Mouse (Mus musculus): ENCODE data around the gene Crb2. TPM values are rescaled to one million over a fixed set of nuclear protein-coding genes. Genes with fewer than 3 reads are reported as not detected.

Gene Crb2
- total and polyA plus RNA-seq, 3 experiments, result not detected

DNA sequence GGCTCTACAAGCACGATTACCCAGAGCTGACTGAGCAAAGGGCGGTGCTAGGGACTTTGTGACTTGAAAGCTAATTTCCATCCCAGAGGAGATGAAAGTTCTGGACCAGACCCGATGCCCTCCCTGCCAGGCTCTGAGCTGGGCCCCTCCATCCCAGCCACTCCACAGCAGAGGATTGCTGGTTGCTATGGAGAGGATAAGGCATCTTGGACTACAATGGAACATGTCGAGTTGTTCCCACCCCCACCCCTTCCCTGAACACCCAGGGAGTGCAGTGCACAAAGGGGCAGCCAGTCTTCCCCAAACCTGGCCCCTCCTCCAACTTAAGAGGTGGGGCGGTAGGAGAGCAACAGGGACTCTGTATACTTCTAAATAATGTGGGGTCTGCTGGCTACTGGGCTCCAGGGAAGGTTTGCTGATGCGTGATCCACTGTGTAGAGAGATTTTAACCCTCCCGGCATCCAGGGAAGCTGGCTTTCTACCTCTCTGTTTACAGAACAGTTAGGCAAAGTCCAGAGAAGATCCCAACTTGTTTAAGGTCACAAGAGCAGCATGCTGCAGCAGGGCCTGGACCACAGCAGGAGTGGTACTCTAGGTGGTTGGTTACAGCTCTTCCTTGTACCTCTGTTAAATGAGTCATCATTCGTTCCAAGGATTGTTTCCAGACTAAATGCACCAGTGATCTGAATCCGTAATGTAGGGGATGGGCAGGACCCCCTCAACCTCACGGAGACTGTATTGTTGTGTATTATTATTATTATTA, 2.1 kb downstream of the Crb2 start:
- peaks cover 0 to 10% of the 10 kb centered on the region in 2 experiments; a peak in 2 of 4 replicates for H3K4me1 ChIP-seq (ENCODE audit: control insufficient read depth in 1 of 2, insufficient read depth in 2 of 2, low read length in 2 of 2)
- H3K9me3 ChIP-seq (replicated peaks; ENCODE audit: insufficient read depth, low read length), result no peaks in the 10 kb centered on the region
- H3K27ac ChIP-seq (ENCODE audit: control insufficient read depth, low read depth, low read length), result no peak overlapping the region
- H3K79me2 ChIP-seq (ENCODE audit: control insufficient read depth, insufficient read depth, low read length, poor library complexity), result no peaks in the 10 kb centered on the region
- peaks cover 0 to 3% of the 10 kb centered on the region in 2 experiments; a peak in 1 of 4 replicates for H3K36me3 ChIP-seq (ENCODE audit: control insufficient read depth in 1 of 2, insufficient read depth in 2 of 2, low read length in 2 of 2)
- H3K9ac ChIP-seq (ENCODE audit: control insufficient read depth, low read depth, low read length, poor library complexity, severe bottlenecking), result no peak overlapping the region
- no peak for TF ChIP-seq SMC3 (IDR thresholded peaks at IDR 0.05; ENCODE audit: low read depth, low read length)
- no peaks in the 10 kb centered on the region for H3K27me3 ChIP-seq (ENCODE audit: control insufficient read depth in 1 of 2, insufficient read depth in 2 of 2, low read length in 2 of 2)
- H3K4me3 ChIP-seq (ENCODE audit: control insufficient read depth in 1 of 2, insufficient read depth in 1 of 2, low read depth in 2 of 2, low read length in 2 of 2), result no peak overlapping the region
- DNase-seq (ENCODE audit: low read depth, low spot score), result no peak

DNA sequence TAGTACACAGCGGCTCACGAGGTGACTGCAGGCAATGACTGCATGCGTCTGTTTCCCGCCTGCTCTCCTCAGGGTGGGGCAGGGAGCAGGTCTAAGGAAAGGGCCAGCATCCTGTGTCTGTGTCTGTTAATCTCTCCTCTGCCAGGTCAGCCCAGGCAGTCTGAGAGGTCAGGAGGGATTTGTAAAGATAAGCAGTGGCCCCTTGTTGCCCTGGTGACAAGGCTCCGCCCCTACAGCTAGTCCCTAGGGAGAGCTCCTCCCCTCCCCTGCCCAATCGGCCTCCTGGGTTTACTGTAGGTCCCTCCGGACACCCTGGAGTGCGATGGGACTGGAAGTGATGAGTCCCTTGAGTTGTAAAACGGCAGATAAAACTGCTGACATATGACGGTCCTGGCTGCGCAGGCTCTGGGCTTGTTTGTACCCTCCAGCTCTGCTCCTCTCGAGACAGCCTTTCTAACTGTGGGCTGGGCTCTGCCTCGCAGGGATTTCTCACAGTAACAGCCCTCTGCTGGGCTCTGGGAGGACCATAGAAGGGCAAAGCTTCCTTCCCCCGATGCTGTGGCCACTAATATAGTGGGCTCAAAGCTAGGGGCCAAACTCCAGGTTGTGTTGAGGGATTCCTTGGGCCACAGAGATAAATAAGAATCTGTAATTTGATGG, 4.4 kb downstream of the Crb2 start:
- Histone ChIP-seq H3K27me3 (ENCODE audit: control insufficient read depth in 1 of 2, insufficient read depth in 2 of 2, low read length in 2 of 2) (no peaks in the 10 kb centered on the region), H3K36me3 (ENCODE audit: control insufficient read depth in 1 of 2, insufficient read depth in 2 of 2, low read length in 2 of 2) (peaks cover 0 to 3% of the 10 kb centered on the region in 2 experiments; a peak in 1 of 4 replicates), H3K9me3 (replicated peaks; ENCODE audit: insufficient read depth, low read length) (no peaks in the 10 kb centered on the region), H3K4me3 (ENCODE audit: control insufficient read depth in 1 of 2, insufficient read depth in 1 of 2, low read depth in 2 of 2, low read length in 2 of 2) (peak overlapping the region in 1 of 2 experiments; percentile 33; a peak in 1 of 4 replicates), H3K9ac (ENCODE audit: control insufficient read depth, low read depth, low read length, poor library complexity, severe bottlenecking) (no peak overlapping the region), H3K79me2 (ENCODE audit: control insufficient read depth, insufficient read depth, low read length, poor library complexity) (no peaks in the 10 kb centered on the region), H3K27ac (ENCODE audit: control insufficient read depth, low read depth, low read length) (no peak overlapping the region), H3K4me1 (ENCODE audit: control insufficient read depth in 1 of 2, insufficient read depth in 2 of 2, low read length in 2 of 2) (peaks cover 0 to 10% of the 10 kb centered on the region in 2 experiments; a peak in 2 of 4 replicates)
- TF ChIP-seq NRF1 (IDR thresholded peaks at IDR 0.05; ENCODE audit: insufficient read depth, low read depth, low read length, poor library complexity, severe bottlenecking) (no peak), ELF1 (IDR thresholded peaks at IDR 0.05; ENCODE audit: low read depth, low read length) (no peak), GATA1 (IDR thresholded peaks at IDR 0.05; ENCODE audit: low read depth, low read length) (peak; percentile 41; the same call in 1 of the 2 replicates)
- DNase-seq (ENCODE audit: low read depth, low spot score), result peak; percentile 59

DNA sequence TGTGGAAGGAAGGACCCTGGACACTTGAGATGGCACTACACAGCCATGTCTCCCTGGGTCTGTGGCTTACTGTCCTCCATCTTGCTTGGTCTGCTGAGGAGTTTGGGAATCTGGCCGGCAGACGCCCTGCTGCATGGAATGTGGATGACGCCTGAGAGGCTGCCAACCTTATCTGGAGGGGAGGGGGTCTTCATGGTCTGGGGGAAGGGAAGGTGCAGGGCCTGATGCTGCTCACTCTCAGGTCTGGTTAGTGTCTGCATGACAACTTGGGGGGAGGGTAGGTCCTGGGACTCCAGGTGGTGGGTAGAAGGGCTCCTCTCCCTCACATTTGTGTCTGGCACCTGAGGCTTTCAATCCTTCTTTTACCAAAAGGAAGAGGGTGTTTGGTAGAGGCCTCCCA, 5.4 kb downstream of the Crb2 start:
- no peak for DNase-seq (ENCODE audit: low read depth, low spot score)
- peaks cover 0 to 3% of the 10 kb centered on the region in 2 experiments; a peak in 1 of 4 replicates for H3K36me3 ChIP-seq (ENCODE audit: control insufficient read depth in 1 of 2, insufficient read depth in 2 of 2, low read length in 2 of 2)
- no peak overlapping the region for H3K9ac ChIP-seq (ENCODE audit: control insufficient read depth, low read depth, low read length, poor library complexity, severe bottlenecking)
- no peak overlapping the region for H3K27ac ChIP-seq (ENCODE audit: control insufficient read depth, low read depth, low read length)
- no peaks in the 10 kb centered on the region for H3K27me3 ChIP-seq (ENCODE audit: control insufficient read depth in 1 of 2, insufficient read depth in 2 of 2, low read length in 2 of 2)
- no peaks in the 10 kb centered on the region for H3K79me2 ChIP-seq (ENCODE audit: control insufficient read depth, insufficient read depth, low read length, poor library complexity)
- peaks cover 0 to 10% of the 10 kb centered on the region in 2 experiments; a peak in 2 of 4 replicates for H3K4me1 ChIP-seq (ENCODE audit: control insufficient read depth in 1 of 2, insufficient read depth in 2 of 2, low read length in 2 of 2)
- H3K4me3 ChIP-seq (ENCODE audit: control insufficient read depth in 1 of 2, insufficient read depth in 1 of 2, low read depth in 2 of 2, low read length in 2 of 2), result no peak overlapping the region
- TF ChIP-seq MYB (IDR thresholded peaks at IDR 0.05; ENCODE audit: low read depth, low read length) (no peak), SIN3A (IDR thresholded peaks at IDR 0.05; ENCODE audit: low read length) (no peak), USF2 (IDR thresholded peaks at IDR 0.05; ENCODE audit: borderline replicate concordance in 1 of 2, insufficient read depth in 1 of 2, low read depth in 1 of 2, low read length in 2 of 2) (no peak), POLR2A (IDR thresholded peaks at IDR 0.05; ENCODE audit: control insufficient read depth in 1 of 2, insufficient read depth in 1 of 2, low read depth in 1 of 2, low read length in 2 of 2, poor library complexity in 1 of 2) (no peak), TBP (IDR thresholded peaks at IDR 0.05; ENCODE audit: low read depth, low read length) (no peak), GABPA (IDR thresholded peaks at IDR 0.05; ENCODE audit: low read depth, low read length) (no peak), E2F4 (IDR thresholded peaks at IDR 0.05; ENCODE audit: borderline replicate concordance, low read depth, low read length) (no peak), USF1 (IDR thresholded peaks at IDR 0.05; ENCODE audit: low read depth, low read length) (no peak), RAD21 (IDR thresholded peaks at IDR 0.05; ENCODE audit: low read depth, low read length) (no peak), MYC (IDR thresholded peaks at IDR 0.05; ENCODE audit: low read depth, low read length) (no peak)
- H3K9me3 ChIP-seq (replicated peaks; ENCODE audit: insufficient read depth, low read length), result no peaks in the 10 kb centered on the region
